Mouse (Mus musculus) heart, adult 2 months (tissue): ENCODE measurements around the gene Rnf41. TPM values are rescaled to one million over a fixed set of nuclear protein-coding genes. Genes with fewer than 3 reads are reported as not detected.

Experiments used
- DNase-seq, 2 experiments: peaks; one replicate each; pipeline ENCODE4 v3.0.0; 2021
- H3K27ac ChIP-seq: fragments of 200-600 bp; 2 replicates; pipeline ENCODE4 v1.8.1; 2022
- H3K27me3 ChIP-seq: fragments of 200-500 bp; 2 replicates; pipeline ENCODE4 v1.6.1; 2012; ENCODE audit warnings: mild to moderate bottlenecking, low read length, inconsistent platforms, mixed read lengths; ENCODE audit not compliant: control insufficient read depth, insufficient read depth
- H3K36me3 ChIP-seq: fragments of 200-500 bp; 2 replicates; pipeline ENCODE4 v1.6.1; 2012; ENCODE audit warnings: low read length, inconsistent platforms; ENCODE audit not compliant: control insufficient read depth, insufficient read depth
- H3K4me1 ChIP-seq: fragments of 200-500 bp; 2 replicates; pipeline ENCODE4 v1.6.1; 2011; ENCODE audit warnings: low read length; ENCODE audit not compliant: control insufficient read depth, insufficient read depth
- H3K4me3 ChIP-seq: fragments of 200-600 bp; 2 replicates; pipeline ENCODE4 v1.8.1; 2022
- H3K79me2 ChIP-seq: fragments of 200-500 bp; replicated peaks from 2 replicates; pipeline ENCODE4 v1.6.1; 2012; ENCODE audit warnings: mild to moderate bottlenecking, inconsistent platforms, low read length, moderate library complexity, mixed read lengths; ENCODE audit not compliant: control insufficient read depth, insufficient read depth
- H3K9ac ChIP-seq: fragments of 200-500 bp; 2 replicates; pipeline ENCODE4 v1.6.1; 2012; ENCODE audit warnings: low read depth, mild to moderate bottlenecking, control low read depth, inconsistent platforms, low read length, mixed read lengths
- CTCF ChIP-seq: fragments of 200-600 bp; IDR thresholded peaks from 2 replicates; pipeline ENCODE4 v1.8.1; 2022; ENCODE audit warnings: antibody characterized with exemption, mild to moderate bottlenecking, moderate library complexity
- EP300 ChIP-seq: fragments of 200-500 bp; IDR thresholded peaks from 2 replicates; pipeline ENCODE4 v1.6.1; 2011; ENCODE audit warnings: low read depth, low read length, control low read depth; ENCODE audit not compliant: insufficient read depth
- POLR2A ChIP-seq: fragments of 200-500 bp; IDR thresholded peaks from 2 replicates; pipeline ENCODE4 v1.6.1; 2011; ENCODE audit warnings: mild to moderate bottlenecking, low read depth, low read length, control low read depth; ENCODE audit not compliant: insufficient read depth
- WGBS: fragments of 180-500 bp; shearing (Covaris S2); methylation state at CpG from one replicate; pipeline ENCODE4 v1.1.7; 2018; 5-methylcytosine and 5-hydroxymethylcytosine counted together
- intact Hi-C: fragments of 180-260 bp; cut with DNase I; formaldehyde crosslinking; loops from one replicate; pipeline ENCODE4 v1.15.1; 2025
- microRNA-seq, 2 experiments: library from miRNA; unstranded; fragments of <30 nt; microRNA quantifications; one replicate each; pipeline ENCODE4 v1.2.0; 2021
- polyA plus RNA-seq: library from polyadenylated mRNA; depleted of rRNA; stranded (reverse); fragments of >200 nt; gene quantifications from 2 replicates; pipeline ENCODE4 v1.2.3, GENCODE M21; 2012; rRNA removed
- total RNA-seq, 2 experiments: library from RNA; stranded (reverse); gene quantifications; 2 replicates each; pipeline ENCODE4 v1.2.3; 2021

The Rnf41 gene
- total and polyA plus RNA-seq, 3 experiments: 12.5 to 16.9 (median 15.8) TPM

DNA sequence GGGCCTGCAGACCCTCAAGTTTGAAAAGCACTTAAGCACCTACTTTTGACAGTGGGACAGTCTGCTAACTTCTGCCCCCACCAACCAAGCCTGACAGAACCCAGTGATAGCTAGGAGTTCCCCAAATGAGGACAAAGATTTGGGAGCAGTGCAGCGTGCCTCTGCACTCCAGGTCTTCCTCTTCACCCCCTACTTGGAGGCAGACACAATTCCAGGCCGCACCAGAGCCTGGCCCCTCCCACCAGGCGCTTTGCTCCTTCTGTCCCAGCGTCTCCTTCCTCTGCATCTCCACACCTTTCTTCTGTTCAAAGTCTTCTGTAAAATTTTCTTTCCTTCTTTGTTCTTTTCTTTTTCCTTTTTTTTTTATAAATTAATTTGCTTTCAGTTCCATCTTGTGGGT, 78.3 kb downstream of the Rnf41 start:
- Histone ChIP-seq H3K36me3 (peaks cover 11% of the 10 kb centered on the region), H3K27me3 (no peaks in the 10 kb centered on the region), H3K4me3 (no peak overlapping the region), H3K79me2 (no peaks in the 10 kb centered on the region; the same call in 1 of the 2 replicates), H3K27ac (peak overlapping the region; percentile 100), H3K9ac (no peak overlapping the region), H3K4me1 (peaks cover 15% of the 10 kb centered on the region)
- intact Hi-C loops: loop anchor here (5.0 to 10.0 kb wide), 2 partner anchors 38 to 395 kb away; partner anchors contain the start of genes Baz2a and Esyt1
- TF ChIP-seq EP300 (no peak), POLR2A (no peak), CTCF (no peak)
- no peak for DNase-seq
- 30% methylated on average over 4 of the region's 4 CpGs for WGBS

DNA sequence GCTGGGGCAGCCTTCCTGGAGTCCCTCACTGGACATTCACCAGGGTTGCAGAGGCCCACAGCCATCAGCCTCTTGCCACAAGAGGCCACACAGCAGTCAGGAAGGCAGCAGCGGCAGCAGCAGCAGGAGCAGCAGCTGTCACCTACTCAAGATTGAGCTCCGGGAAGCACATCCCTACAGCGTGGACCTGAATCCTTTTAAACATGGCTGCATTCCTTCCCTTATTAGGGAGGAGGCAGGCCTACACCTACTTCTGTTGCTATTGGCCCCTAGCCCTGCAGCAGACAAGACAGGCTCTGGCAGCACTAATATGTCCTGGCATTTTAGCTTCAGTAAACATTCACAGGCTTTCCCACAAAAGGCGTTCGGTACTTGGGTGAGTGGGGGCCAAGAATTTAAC, 78.8 kb downstream of the Rnf41 start:
- TF ChIP-seq CTCF: no peak
- peak; percentile 39; the same call in 1 of the 2 replicates for TF ChIP-seq POLR2A
- TF ChIP-seq EP300: 0 out of 2 replicates have a peak, but pooled peaks have one; percentile 16
- Histone ChIP-seq H3K4me3 (no peak overlapping the region), H3K9ac (peak overlapping the region; percentile 15; the same call in 1 of the 2 replicates), H3K27me3 (no peaks in the 10 kb centered on the region), H3K4me1 (peaks cover 19% of the 10 kb centered on the region), H3K36me3 (peaks cover 11% of the 10 kb centered on the region), H3K79me2 (no peaks in the 10 kb centered on the region; the same call in 1 of the 2 replicates), H3K27ac (peak overlapping the region; percentile 100)
- intact Hi-C loops: loop anchor here (5.0 to 10.0 kb wide), 2 partner anchors 37 to 395 kb away; partner anchors contain the start of genes Baz2a and Esyt1
- peak; percentile 39 to 55 for DNase-seq
- 16% methylated on average over 5 of the region's 5 CpGs for WGBS

DNA sequence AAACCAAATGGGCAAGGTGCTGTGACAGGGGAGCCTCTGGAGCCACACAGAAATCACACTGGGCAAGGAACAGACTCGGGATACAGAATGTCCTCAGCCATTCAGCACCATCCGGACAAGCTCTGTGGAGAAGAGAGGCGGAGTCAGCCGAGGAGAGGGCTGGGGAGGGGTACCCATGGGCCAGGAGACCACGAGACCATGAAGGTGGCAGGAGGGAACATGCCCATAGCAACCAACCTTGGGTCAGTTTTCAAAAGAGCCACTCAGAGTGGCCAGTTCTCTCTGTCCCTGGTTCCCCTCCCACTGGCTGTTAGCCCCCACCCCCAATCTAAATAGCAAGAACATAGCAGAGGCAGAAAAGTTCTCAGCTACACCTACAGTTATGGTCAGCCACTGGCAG, 79.5 kb downstream of the Rnf41 start:
- H3K27ac ChIP-seq: peak overlapping the region; percentile 100
- H3K27me3 ChIP-seq: no peaks in the 10 kb centered on the region
- peak overlapping the region; percentile 99; the same call in 1 of the 2 replicates for H3K4me3 ChIP-seq
- intact Hi-C loops: loop anchor here (5.0 to 10.0 kb wide), 2 partner anchors 36 to 396 kb away; partner anchors contain the start of genes Baz2a and Esyt1
- TF ChIP-seq POLR2A (no peak), EP300 (no peak), CTCF (no peak)
- H3K36me3 ChIP-seq: peaks cover 11% of the 10 kb centered on the region
- DNase-seq: no peak
- WGBS: 28% methylated on average over 5 of the region's 5 CpGs
- no peak overlapping the region for H3K9ac ChIP-seq
- H3K4me1 ChIP-seq: peaks cover 19% of the 10 kb centered on the region
- no peaks in the 10 kb centered on the region; the same call in 1 of the 2 replicates for H3K79me2 ChIP-seq

Small RNA genes within 50 kb of the gene (microRNA-seq; reads per million reads assigned to microRNA genes)
- gene Gm25361 (0 reads per million in 2 experiments), gene Gm26308 (0 reads per million in 2 experiments), gene Mir6914 (0 reads per million in 2 experiments), gene Mir6915 (1.7 to 1.9 reads per million in 2 experiments), gene Mir8105 (0.77 to 1.7 reads per million in 2 experiments)

Other genes starting within 250 kb of the Rnf41 start
- gene Rbms2, start 231.4 kb upstream of the Rnf41 start, total RNA-seq: 10 to 100 TPM; 91.9 to 94.7 TPM
- 98.4 and 108 TPM in 2 replicates for gene Rbms2, start 231.4 kb upstream of the Rnf41 start, polyA plus RNA-seq
- under 1 TPM; 0.75 to 0.78 TPM for gene Gls2, start 217.2 kb upstream of the Rnf41 start, total RNA-seq
- gene Gls2, start 217.2 kb upstream of the Rnf41 start, polyA plus RNA-seq: 1.00 and 1.4 TPM in 2 replicates
- gene Spryd4, start 199.8 kb upstream of the Rnf41 start, total RNA-seq: 10 to 100 TPM; 35.0 to 37.5 TPM
- 32.1 and 48.4 TPM in 2 replicates for gene Spryd4, start 199.8 kb upstream of the Rnf41 start, polyA plus RNA-seq
- not detected for gene Mip, start 185.8 kb upstream of the Rnf41 start, total RNA-seq
- gene Mip, start 185.8 kb upstream of the Rnf41 start, polyA plus RNA-seq: not detected in 2 replicates
- gene Timeless, start 179.6 kb upstream of the Rnf41 start, total RNA-seq: 1 to 10 TPM; 6.5 to 7.6 TPM
- gene Timeless, start 179.6 kb upstream of the Rnf41 start, polyA plus RNA-seq: 5.7 and 9.6 TPM in 2 replicates
- gene Apon, start 157.6 kb upstream of the Rnf41 start, total RNA-seq: not detected
- gene Apon, start 157.6 kb upstream of the Rnf41 start, polyA plus RNA-seq: 0.18 TPM in 1 of 2 replicates, not detected in the other
- gene Apof, start 143.0 kb upstream of the Rnf41 start, total RNA-seq: not detected
- gene Apof, start 143.0 kb upstream of the Rnf41 start, polyA plus RNA-seq: 0.18 TPM in 1 of 2 replicates, not detected in the other
- 10 to 100 TPM in 1 of 2 experiments, 1 to 10 TPM in 1; 7.3 to 12.2 TPM for gene Stat2, start 141.1 kb upstream of the Rnf41 start, total RNA-seq
- 11.0 and 17.5 TPM in 2 replicates for gene Stat2, start 141.1 kb upstream of the Rnf41 start, polyA plus RNA-seq
- under 1 TPM in 1 of 2 experiments, not detected in 1; 0.16 TPM for gene Il23a, start 112.9 kb upstream of the Rnf41 start, total RNA-seq
- 0.12 TPM in 1 of 2 replicates, not detected in the other for gene Il23a, start 112.9 kb upstream of the Rnf41 start, polyA plus RNA-seq
- gene Pan2, start 108.3 kb upstream of the Rnf41 start, total RNA-seq: 1 to 10 TPM; 6.5 to 6.9 TPM
- 15.2 and 19.8 TPM in 2 replicates for gene Pan2, start 108.3 kb upstream of the Rnf41 start, polyA plus RNA-seq
- 10 to 100 TPM; 58.9 to 65.3 TPM for gene Cnpy2, start 89.2 kb upstream of the Rnf41 start, total RNA-seq
- 27.8 and 48.0 TPM in 2 replicates for gene Cnpy2, start 89.2 kb upstream of the Rnf41 start, polyA plus RNA-seq
- gene Cs, start 73.9 kb upstream of the Rnf41 start, total RNA-seq: 1,000 to 10,000 TPM in 1 of 2 experiments, 100 to 1,000 TPM in 1; 947 to 1,091 TPM
- gene Cs, start 73.9 kb upstream of the Rnf41 start, polyA plus RNA-seq: 1,148 and 1,658 TPM in 2 replicates
- gene Coq10a, start 42.7 kb upstream of the Rnf41 start, total RNA-seq: 100 to 1,000 TPM; 332 to 391 TPM
- gene Coq10a, start 42.7 kb upstream of the Rnf41 start, polyA plus RNA-seq: 356 and 500 TPM in 2 replicates
- gene Ankrd52, start 34.5 kb upstream of the Rnf41 start, total RNA-seq: 10 to 100 TPM; 41.8 to 47.5 TPM
- gene Ankrd52, start 34.5 kb upstream of the Rnf41 start, polyA plus RNA-seq: 29.2 and 34.6 TPM in 2 replicates
- not detected for gene Slc39a5, start 10.4 kb upstream of the Rnf41 start, total RNA-seq
- not detected in 2 replicates for gene Slc39a5, start 10.4 kb upstream of the Rnf41 start, polyA plus RNA-seq
- 10 to 100 TPM; 45.2 to 48.2 TPM for gene Nabp2, start 165 bp upstream of the Rnf41 start, total RNA-seq
- 25.0 and 25.1 TPM in 2 replicates for gene Nabp2, start 165 bp upstream of the Rnf41 start, polyA plus RNA-seq
- gene Smarcc2, start 47.6 kb downstream of the Rnf41 start, total RNA-seq: 10 to 100 TPM; 75.5 to 77.6 TPM
- 49.1 and 61.1 TPM in 2 replicates for gene Smarcc2, start 47.6 kb downstream of the Rnf41 start, polyA plus RNA-seq
- gene Myl6, start 82.5 kb downstream of the Rnf41 start, total RNA-seq: 100 to 1,000 TPM; 242 to 302 TPM
- 379 and 468 TPM in 2 replicates for gene Myl6, start 82.5 kb downstream of the Rnf41 start, polyA plus RNA-seq
- 1 to 10 TPM; 3.5 to 3.8 TPM for gene Myl6b, start 87.0 kb downstream of the Rnf41 start, total RNA-seq
- 2.9 and 4.1 TPM in 2 replicates for gene Myl6b, start 87.0 kb downstream of the Rnf41 start, polyA plus RNA-seq
- 10 to 100 TPM; 16.4 to 17.9 TPM for gene Esyt1, start 114.2 kb downstream of the Rnf41 start, total RNA-seq
- gene Esyt1, start 114.2 kb downstream of the Rnf41 start, polyA plus RNA-seq: 23.6 and 24.7 TPM in 2 replicates
- 1 to 10 TPM; 7.5 to 7.6 TPM for gene Zc3h10, start 136.1 kb downstream of the Rnf41 start, total RNA-seq
- 6.6 and 6.8 TPM in 2 replicates for gene Zc3h10, start 136.1 kb downstream of the Rnf41 start, polyA plus RNA-seq
- gene Rpl41, start 137.6 kb downstream of the Rnf41 start, total RNA-seq: 1,000 to 10,000 TPM; 1,453 to 1,598 TPM
- gene Rpl41, start 137.6 kb downstream of the Rnf41 start, polyA plus RNA-seq: 853 and 867 TPM in 2 replicates
- gene Pa2g4, start 154.3 kb downstream of the Rnf41 start, total RNA-seq: 10 to 100 TPM; 39.4 to 44.2 TPM
- 19.5 and 35.6 TPM in 2 replicates for gene Pa2g4, start 154.3 kb downstream of the Rnf41 start, polyA plus RNA-seq
- gene Erbb3, start 178.0 kb downstream of the Rnf41 start, total RNA-seq: 1 to 10 TPM; 6.3 to 8.2 TPM
- 5.5 and 7.7 TPM in 2 replicates for gene Erbb3, start 178.0 kb downstream of the Rnf41 start, polyA plus RNA-seq
- 100 to 1,000 TPM; 229 to 279 TPM for gene Rps26, start 215.1 kb downstream of the Rnf41 start, total RNA-seq
- 315 and 337 TPM in 2 replicates for gene Rps26, start 215.1 kb downstream of the Rnf41 start, polyA plus RNA-seq
- gene Ikzf4, start 234.3 kb downstream of the Rnf41 start, total RNA-seq: 1 to 10 TPM in 1 of 2 experiments, under 1 TPM in 1; 0.97 to 1.8 TPM
- 0.88 TPM in 2 replicates for gene Ikzf4, start 234.3 kb downstream of the Rnf41 start, polyA plus RNA-seq